Mouse (Mus musculus): Measurements from ENCODE around the gene Sart1.
"Not testable (repeated sequence)": the region's sequence is repeated elsewhere in the genome, so short reads cannot be mapped to it uniquely, and the experiment has no call there.

The Sart1 gene

DNA sequence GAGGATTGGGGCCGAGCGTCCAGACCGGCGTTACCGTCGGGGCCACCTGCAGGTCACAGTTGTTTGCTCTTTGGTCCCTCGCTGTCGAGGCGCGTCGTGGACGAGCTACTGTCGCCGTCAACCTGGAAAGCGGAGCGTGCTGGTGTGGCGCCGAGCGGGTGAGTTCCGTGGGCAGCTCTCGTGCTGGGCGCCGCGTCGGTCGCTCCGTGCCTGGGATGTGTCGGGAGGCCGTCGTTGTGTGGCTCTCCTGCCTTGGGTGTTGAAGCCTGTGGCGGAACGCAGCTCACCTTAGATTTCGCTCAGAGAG is 21.5 kb downstream of the Sart1 start, which contains the start of gene Banf1:
TSS of gene Banf1 (minus strand) at position 116 of the 307 bp plus-strand sequence.
- DNase-seq, result no peak

DNA sequence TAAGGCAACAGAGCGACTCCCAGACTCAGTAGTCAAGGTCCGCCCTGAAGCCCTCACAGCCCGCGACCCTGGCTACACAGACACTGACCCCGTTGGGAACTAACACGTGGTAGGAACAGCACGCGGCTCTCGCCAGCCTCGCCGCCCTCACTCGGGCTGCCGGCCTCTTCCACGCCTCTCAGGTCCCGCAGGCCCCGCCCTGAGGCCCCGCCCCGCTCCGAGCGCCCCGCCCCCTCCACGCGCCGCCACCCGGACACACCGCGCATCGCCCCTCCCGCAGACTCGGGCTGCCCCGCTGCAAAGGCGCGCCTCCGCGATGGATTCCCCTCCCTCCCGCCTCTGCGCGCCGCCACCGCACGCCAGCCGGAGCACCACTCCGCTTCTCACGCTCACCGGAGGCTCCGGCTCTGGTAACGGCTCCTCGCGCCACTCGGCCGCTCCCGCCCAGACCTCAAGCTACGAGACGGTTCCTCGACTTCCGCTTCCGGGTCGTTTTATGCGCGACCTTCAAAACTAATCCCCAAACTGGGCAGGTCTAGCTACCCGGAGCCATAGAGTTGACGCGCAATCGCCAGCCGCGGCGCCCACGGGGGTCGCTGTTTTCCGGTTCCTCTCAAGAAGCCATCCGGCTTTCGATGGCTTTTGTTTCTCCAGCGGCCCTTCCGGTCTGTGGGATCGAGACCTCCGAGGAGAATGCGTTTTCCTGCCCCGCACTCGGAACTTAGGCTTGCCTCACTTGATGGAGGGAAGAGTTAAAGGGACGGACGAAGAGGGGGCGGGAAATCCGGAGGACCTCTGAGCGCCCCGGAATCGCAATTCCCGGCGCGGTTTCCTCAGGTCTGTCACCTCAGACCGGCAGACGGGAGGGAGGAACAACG is 22.1 kb downstream of the Sart1 start, which contains the start of gene Eif1ad:
TSS of gene Eif1ad (plus strand) at position 567 of the 878 bp plus-strand sequence.
- DNase-seq, result peak; percentile 86 to 90

DNA sequence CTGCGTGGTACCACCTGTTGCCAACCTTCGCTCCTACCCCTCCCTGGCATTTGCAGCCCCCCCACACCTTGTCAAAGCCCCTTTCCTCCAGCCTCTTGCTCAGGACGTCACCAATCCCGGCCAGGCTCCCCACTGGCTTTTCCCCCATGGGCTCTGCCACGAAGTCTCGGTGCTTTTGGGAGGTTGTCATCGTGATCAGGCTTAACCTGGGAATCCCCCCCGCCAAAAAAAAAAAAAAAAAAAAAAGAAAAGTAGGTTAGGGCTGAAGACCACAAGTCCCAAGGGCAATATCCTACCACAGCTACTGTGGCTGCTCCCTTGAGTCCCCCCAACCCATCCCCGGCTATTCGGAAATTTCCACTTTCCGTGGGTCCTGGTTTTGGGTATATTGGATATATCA is 22.8 kb downstream of the Sart1 start:
- DNase-seq, result no peak

DNA sequence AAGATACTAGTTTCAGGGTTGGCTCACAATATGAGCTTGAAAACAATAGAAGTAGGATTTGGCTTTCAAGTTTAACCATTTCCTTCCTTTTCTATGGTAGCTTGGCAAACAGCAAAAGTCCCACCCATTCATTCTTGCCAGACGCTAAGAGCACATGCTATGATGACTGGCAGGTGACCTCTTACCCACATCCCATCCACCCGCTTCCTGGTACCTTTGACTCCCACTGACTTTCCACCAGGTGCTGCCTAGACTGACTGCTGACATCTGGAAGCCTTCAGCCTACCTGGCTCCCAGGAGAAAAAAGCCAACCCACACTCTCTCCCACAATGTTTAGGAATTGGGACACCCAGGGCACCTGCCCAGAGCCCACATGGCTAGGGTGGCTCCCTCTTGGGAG is 24.4 kb downstream of the Sart1 start:
- DNase-seq, result no peak

DNA sequence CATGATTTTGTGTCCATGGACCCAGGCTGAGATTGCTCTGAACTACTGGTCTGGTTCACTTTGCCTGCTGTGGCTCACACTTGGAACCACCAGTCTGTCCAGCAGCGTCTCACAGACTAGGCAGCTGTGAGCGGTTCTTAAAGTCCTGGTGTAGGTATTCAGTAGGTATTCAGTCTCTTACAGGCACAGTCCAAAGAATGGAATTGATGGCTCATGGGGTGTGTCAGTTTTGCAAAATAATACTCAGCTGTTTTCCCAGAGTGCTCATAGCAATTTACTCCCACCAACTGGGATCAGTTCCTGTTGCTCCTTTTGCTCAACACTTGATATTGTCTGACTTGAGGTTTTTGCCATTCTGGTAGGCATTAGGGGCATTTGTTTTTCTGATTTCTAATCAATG is 26.3 kb downstream of the Sart1 start:
- no peak for DNase-seq

DNA sequence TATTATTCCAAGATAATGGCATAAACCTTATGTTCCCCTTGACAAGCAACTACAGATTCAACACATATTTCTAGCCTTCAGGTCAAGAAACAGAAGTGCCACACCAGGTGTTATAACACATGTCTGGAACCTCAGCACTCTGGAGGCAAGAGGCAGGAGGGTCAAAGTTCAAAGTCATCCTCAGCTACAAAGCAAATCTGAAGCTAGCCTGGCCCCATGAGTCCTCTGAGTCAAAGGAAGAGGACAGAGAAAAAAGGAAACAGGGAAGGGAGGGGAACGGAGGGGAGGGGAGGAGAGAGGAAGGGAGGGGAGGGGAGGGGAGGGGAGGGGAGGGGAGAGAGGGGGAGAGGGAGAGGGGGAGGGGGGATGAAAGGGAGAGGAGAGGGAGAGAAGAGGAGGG is 32.4 kb downstream of the Sart1 start:
- no peak for DNase-seq

DNA sequence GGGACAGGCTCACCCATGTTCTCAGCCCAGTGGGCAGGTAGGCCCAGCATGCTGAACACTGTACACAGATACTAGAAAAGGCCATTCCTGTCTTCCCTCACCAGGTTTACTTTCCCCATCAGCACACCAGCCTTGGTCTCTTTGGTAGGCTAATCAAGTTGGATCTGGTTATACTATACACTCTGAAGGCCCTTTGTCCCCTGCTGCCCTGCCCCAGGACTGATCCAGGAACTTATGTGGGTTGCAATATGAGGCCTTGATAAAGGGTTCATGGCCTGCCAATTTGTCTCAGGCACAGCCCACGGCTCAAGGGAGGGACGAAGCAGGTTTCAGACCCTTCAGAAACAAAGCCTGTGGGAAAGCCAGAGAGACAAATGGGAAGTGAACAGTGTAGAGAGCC is 34.9 kb downstream of the Sart1 start:
- no peak for DNase-seq

DNA sequence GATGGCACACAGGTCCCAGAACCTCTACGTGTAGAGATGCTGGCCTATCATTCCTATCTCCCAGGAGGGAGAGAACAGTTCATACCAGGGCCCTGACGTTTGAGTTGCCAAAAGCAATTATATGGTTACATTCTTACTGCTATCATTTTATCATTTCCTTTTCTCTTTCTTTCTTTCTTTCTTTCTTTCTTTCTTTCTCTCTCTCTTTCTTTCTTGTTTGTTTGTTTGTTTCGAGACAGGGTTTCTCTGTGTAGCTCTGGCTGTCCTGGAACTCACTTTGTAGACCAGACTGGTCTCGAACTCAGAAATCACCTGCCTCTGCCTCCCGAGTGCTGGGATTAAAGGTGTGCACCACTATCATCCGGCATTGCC is 39.0 kb downstream of the Sart1 start, which contains the start of gene Cst6:
TSS of gene Cst6 (minus strand) at position 73 of the 372 bp plus-strand sequence.
- DNase-seq, result not testable (repeated sequence)

DNA sequence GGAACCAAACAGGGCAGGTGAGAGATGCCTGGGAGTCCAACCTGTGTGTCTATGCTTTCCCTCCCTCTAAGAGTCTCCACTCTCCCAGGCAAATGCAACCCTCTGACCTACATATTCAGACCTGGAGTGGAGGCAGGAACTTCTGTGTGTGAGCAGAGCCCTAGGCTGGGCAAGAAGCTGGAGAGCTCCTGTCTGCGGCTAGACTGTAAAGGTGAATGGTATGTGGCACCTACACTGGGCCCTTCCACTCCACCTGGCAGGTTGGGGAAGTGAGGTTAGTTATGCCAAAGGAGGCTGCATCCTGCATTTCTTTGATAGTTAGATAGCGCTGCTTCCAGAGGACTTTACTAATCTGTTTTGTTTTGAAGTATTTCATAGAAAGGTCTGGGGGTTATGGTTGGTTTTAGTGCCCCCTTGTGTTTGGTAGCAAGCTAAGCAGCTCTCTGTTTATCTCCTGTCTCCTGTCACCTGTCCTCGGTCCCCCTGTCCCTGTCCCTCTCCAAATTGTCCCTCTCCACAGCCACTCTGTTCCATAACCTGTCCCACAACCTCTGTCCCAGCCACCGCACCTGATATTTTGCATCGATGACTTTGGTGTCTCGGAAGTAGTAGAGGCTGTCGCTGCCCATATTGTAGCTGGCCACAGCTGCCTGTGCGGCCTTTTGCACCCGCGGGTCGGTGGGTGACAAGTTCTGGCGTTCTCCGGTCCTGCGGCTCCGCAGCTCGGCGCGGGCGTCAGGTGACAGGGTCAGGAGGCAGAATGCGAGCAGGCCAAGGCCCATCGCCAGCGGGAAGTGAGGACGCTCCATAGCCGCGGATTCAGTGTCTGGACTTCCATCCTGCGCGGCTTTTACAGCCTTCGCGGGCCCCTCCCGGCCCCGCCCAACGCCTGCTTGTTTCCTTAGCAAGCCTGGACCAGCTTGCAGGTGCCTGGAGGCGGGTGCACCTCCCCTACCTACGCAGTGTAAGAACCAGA is 39.7 kb downstream of the Sart1 start:
- peak in 1 of 2 experiments; percentile 7 for DNase-seq

DNA sequence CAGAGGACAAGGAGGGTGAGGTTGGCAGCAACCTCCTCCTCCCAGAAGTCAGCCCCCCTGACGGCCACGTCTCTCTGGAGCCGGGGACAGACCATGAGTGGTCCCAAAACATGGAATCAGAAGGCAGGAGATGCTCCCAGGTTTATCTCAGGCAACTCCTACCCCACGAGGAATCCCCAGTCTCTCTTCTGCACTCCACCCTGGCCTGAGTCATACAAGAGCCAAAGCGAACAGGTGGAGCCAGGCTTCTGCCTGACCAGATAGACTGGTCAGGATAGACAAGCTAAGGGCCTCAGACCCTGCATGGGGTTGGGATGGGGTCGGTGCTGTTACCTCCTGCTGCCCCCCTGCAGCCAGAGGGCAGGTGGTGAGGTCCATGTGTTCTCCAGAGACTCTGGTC is 40.4 kb downstream of the Sart1 start:
- no peak for DNase-seq

DNA sequence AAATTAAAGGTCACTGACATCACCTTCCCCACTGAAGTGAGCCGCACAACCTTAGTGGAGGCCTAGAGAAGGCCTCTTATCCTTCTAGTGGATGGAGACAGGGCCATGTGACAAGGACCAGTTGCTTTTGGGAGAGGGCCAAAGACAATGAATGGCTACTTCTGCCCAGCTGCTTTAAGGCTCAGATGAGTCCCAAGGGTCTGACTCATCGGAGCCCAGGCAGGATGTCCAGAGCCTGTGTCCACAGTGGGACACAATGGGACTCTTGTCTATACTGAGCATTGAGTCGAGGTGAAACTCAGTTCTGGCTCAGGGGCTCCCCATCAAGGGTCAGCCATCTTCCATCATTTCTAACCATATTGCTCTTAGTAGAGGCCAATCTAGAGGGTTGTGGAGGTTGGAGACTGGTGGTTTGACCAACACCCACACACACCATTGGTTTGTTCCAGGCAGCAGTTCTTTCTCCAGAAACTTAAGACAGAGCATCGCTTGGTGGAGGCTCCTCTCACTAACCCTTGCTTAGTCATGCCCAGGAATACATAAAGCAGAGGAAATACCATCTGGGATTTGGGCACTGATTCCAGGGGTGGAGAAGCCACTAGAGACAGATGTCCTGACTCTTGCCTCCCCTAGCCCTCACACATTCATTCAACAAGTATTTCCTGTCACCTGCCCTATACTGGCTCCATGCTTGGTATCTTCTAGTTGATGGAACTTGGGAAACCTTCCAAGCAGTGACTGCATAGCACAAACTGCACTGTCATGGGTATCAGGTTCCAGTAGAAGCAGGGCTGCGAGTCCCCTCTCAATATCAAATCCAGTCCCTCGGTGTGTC is 43.0 kb downstream of the Sart1 start:
- DNase-seq, result no peak

DNA sequence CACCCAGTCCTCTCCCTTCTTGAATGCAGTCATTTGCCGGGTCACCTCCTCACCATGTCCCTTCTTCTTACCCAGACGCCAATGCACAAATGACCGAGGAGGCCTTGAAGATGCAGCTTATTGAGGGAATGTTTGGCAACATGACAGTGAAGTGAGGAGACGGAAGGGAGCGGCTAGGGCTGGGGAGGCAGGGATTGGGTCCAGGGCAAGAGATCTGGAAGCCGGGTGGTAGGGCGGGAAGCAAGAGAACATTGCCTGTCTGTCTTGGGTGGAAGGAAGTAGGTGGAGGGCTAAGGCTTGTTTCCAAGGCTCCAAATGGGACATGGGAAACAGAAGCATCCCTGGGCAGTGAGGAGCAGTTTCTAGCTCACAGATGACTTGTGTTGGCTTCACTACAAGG is 47.1 kb downstream of the Sart1 start:
- DNase-seq, result no peak

DNA sequence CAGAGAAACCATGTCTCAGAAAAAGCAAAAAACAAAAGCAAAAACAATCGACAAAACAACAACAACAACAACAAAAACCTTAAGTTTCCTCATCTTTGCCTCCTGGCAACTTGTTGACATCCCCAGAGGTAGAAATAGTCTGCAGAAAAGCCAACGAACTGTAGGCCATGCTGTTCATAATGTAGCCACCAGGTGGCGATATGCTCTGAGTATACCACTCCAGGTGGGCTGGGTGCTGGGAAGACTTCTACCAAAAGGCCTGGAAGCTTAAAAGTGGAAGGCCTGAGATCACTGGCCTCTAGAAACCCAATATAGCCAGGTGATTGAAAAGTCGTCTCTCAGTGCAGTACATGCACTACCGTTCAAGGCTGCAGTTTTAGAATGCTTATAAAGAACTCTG is 50.5 kb downstream of the Sart1 start:
- peak; percentile 30 to 74 for DNase-seq

DNA sequence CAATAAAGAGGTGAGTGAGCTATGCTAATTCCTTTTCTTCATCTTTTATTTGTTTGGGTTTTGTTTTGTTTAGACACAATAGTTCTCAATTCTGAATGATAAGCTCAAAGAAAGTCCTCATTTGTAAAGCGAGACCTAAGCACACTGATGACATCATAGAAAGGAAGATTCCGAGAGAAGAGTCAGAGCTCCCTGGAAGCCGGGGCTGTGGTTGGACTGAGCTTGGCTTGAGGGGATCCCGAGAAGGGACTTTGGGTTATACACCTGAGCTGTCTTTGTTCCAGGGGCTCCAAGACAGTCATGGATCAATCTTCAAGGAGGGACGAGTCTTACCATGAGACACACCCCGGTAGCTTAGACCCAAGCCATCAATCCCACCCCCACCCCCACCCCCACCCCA is 53.1 kb downstream of the Sart1 start, which contains the start of gene Catsper1:
TSS of gene Catsper1 (plus strand) at position 301 of the 400 bp plus-strand sequence.
- DNase-seq, result no peak

DNA sequence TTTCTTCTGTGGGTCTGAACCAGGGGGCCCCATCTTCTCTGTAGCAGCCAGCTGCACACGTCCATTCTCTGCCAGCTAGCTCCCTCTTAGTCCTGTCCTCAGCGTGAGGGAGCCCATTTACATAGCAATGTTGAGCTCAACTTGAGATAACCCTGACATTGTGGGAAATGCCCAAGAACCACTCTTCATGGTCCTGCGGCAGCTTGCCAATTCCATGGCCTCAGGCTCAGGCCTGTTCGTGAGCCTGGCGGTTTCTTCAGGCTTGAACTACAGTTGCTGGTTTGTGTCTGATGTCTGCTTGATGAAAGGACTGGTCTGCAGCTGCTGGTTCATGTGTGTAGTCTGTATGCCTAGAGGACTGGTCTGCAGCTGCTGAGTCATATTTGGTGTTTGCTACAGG is 53.8 kb downstream of the Sart1 start:
- no peak for DNase-seq

DNA sequence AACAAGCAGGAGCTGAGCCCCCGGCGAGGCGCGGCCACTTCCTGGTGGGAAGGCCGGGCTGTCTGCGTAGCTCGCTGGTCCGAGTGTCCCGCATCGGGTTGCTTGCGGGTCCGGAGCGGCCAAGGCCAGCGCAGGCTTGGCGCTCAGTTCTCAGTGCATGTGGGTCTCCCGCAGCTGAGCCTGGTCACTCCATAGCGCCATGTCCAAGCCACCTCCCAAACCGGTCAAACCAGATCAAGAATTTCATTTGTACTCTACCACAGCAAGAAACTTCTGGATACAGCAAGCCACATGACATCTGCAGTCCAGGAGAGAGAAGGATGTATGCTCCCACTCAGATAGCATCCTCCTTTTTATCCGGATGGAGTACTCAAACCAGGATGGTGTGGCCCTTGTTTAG is 60.5 kb downstream of the Sart1 start:
- DNase-seq, result no peak

Data from spleen, adult 18-20 months (tissue).